9 mouse cellular contexts compared by ENCODE assay signal in genomic region chr7:31130841-31131240, GRCm38 (mm10). TPM values are rescaled to one million over a fixed set of nuclear protein-coding genes. Genes with fewer than 3 reads are reported as not detected.
DNase-seq lines count a peak whose midpoint lies in the region; ATAC-seq and TF ChIP-seq lines count a peak whose summit lies in the region.
"Had no signal": no experiment of that assay in that cellular context is flagged by ENCODE, and none has a peak within 500 bp of the region (broad histone marks: within the 10 kb centered on the region; RNA-seq: fewer than 3 reads in every experiment).

No protein-coding gene starts in this region.

- peak; percentile 93 for TF ChIP-seq CTCF in hindbrain, postnatal 0 days (IDR thresholded peaks at IDR 0.05; ENCODE audit: low read depth)

- no peak overlapping the region; the same call in 1 of the 2 replicates for H3K27ac ChIP-seq in hindbrain, postnatal 0 days
- H3K27ac ChIP-seq: limb, embryonic 12.5 days had no signal

- WGBS in hindbrain, postnatal 0 days: 28% methylated on average over 4 of the region's 4 CpGs

- peak; percentile 56 for ATAC-seq in frontal cortex, adult (ENCODE audit: low TSS enrichment)
- peak; percentile 41; the same call in 1 of the 2 replicates for ATAC-seq in hindbrain, postnatal 0 days

- H3K4me1 ChIP-seq in hindbrain, postnatal 0 days (ENCODE audit: insufficient read depth, low read length): no peaks in the 10 kb centered on the region

- DNase-seq in frontal cortex, postnatal 25 days (ENCODE audit: low spot score in 2 of 2): no peak
- DNase-seq in right cerebral cortex, postnatal 10 days (ENCODE audit: low spot score in 2 of 2): peak; percentile 72 to 79
- no peak for DNase-seq in right cerebral cortex, postnatal 14 days
- DNase-seq in cerebellum, adult 8-10 months: peak; percentile 62
- DNase-seq in hindbrain, postnatal 0 days (ENCODE audit: low spot score): peak; percentile 84
- DNase-seq in lung, postnatal 25 days (ENCODE audit: low spot score): peak; percentile 66
- DNase-seq in thymus, postnatal 25 days: peak; percentile 71

- no peak overlapping the region for H3K4me2 ChIP-seq in hindbrain, postnatal 0 days (ENCODE audit: low read depth, low read length)
- H3K4me2 ChIP-seq: limb, embryonic 12.5 days had no signal

- H3K9ac ChIP-seq in hindbrain, postnatal 0 days (replicated peaks; ENCODE audit: low read length): no peak overlapping the region
- H3K9ac ChIP-seq: limb, embryonic 12.5 days had no signal

- no peak overlapping the region for H3K4me3 ChIP-seq in hindbrain, postnatal 0 days (ENCODE audit: low read length)
- H3K4me3 ChIP-seq: limb, embryonic 12.5 days had no signal

- peaks cover 67% of the 10 kb centered on the region for H3K36me3 ChIP-seq in hindbrain, postnatal 0 days (ENCODE audit: insufficient read depth, low read length)

- H3K27me3 ChIP-seq in hindbrain, postnatal 0 days (ENCODE audit: insufficient read depth, low read length): peaks cover 4% of the 10 kb centered on the region; the same call in 1 of the 2 replicates

- H3K9me3 ChIP-seq in hindbrain, postnatal 0 days (ENCODE audit: low read length): no peaks in the 10 kb centered on the region
- H3K9me3 ChIP-seq: limb, embryonic 12.5 days had no signal

RNA-seq across cellular contexts. Expression of gene Scn1b, which starts 4.0 kb away (rescaled TPM):
- total RNA-seq in hindbrain, postnatal 0 days (2014; rRNA removed): 65.7 and 69.5 TPM in 2 replicates
- 44.3 and 46.0 TPM in 2 replicates for polyA plus RNA-seq in hindbrain, postnatal 0 days (2015; fragmentation: Nextera tagmentation; extraction: Ambion mirVana)

RNA-seq across cellular contexts. Expression of gene Hpn, which starts 15.8 kb away (rescaled TPM):
- total RNA-seq in hindbrain, postnatal 0 days (2014; rRNA removed): not detected in 2 replicates
- polyA plus RNA-seq in hindbrain, postnatal 0 days (2015; fragmentation: Nextera tagmentation; extraction: Ambion mirVana): 0.88 and 1.3 TPM in 2 replicates

RNA-seq across cellular contexts. Expression of gene Gramd1a, which starts 24.9 kb away (rescaled TPM):
- total RNA-seq in hindbrain, postnatal 0 days (2014; rRNA removed): 256 and 258 TPM in 2 replicates
- 137 and 143 TPM in 2 replicates for polyA plus RNA-seq in hindbrain, postnatal 0 days (2015; fragmentation: Nextera tagmentation; extraction: Ambion mirVana)

RNA-seq across cellular contexts. Expression of gene Fxyd3, which starts 54.3 kb away (rescaled TPM):
- not detected in 2 replicates for total RNA-seq in hindbrain, postnatal 0 days (2014; rRNA removed)
- 1.2 and 1.5 TPM in 2 replicates for polyA plus RNA-seq in hindbrain, postnatal 0 days (2015; fragmentation: Nextera tagmentation; extraction: Ambion mirVana)

Comparison
In these comparisons a context has a peak if more than half of its experiments do, and no peak if none do; other contexts are left out.
1. DNase-seq: peak in right cerebral cortex, postnatal 10 days (2 of 2), cerebellum, adult 8-10 months (single experiment), hindbrain, postnatal 0 days (single experiment), lung, postnatal 25 days (single experiment) and thymus, postnatal 25 days (single experiment); none in frontal cortex, postnatal 25 days (0 of 2) and right cerebral cortex, postnatal 14 days (single experiment).